Mouse (Mus musculus): ENCODE data around the gene Thap8. TPM values are rescaled to one million over a fixed set of nuclear protein-coding genes. Genes with fewer than 3 reads are reported as not detected.

The Thap8 gene
- polyA plus RNA-seq, 1 experiment from 2014 or later, result 0.36 TPM

DNA sequence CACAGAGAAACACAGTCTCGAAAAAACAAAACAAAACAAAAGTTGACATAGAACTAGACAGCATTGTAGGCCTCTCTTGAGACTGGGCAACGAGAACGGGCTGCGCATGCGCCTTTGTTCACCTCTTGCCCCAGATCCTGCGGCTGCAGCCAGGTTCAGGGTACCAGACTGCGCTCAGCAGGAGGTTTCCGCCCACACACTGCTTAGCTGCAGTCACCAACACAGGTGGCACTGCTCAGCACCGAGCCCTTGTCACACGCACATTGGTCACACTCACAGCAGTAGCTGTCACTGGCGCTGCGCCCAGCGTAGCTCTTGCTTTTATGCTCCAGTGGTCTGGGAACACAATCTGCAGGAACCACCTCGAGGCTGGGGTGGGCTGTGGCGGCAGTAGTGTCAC is 47.2 kb downstream of the Thap8 start:
- H3K4me2 ChIP-seq (ENCODE audit: low read depth), result no peak overlapping the region
- H3K4me3 ChIP-seq (ENCODE audit: low read depth, low read length), result no peak overlapping the region
- 58% methylated on average over 15 of the region's 15 CpGs for WGBS
- no peak overlapping the region for H3K27ac ChIP-seq (ENCODE audit: low read depth, low read length)
- no peak for ATAC-seq (ENCODE audit: insufficient read depth, low FRiP score, low TSS enrichment)
- no peaks in the 10 kb centered on the region for H3K36me3 ChIP-seq (ENCODE audit: control insufficient read depth, insufficient read depth, low read length)
- no peak overlapping the region for H3K9ac ChIP-seq (ENCODE audit: low read length)
- H3K4me1 ChIP-seq (ENCODE audit: control insufficient read depth, insufficient read depth, low read length), result 0 out of 2 replicates have a peak, but pooled peaks cover 6% of the 10 kb centered on the region
- no peaks in the 10 kb centered on the region for H3K9me3 ChIP-seq (ENCODE audit: control insufficient read depth, low read length)
- H3K27me3 ChIP-seq (ENCODE audit: control insufficient read depth, insufficient read depth, low read length), result no peaks in the 10 kb centered on the region
- DNase-seq (ENCODE audit: low spot score), result no peak

DNA sequence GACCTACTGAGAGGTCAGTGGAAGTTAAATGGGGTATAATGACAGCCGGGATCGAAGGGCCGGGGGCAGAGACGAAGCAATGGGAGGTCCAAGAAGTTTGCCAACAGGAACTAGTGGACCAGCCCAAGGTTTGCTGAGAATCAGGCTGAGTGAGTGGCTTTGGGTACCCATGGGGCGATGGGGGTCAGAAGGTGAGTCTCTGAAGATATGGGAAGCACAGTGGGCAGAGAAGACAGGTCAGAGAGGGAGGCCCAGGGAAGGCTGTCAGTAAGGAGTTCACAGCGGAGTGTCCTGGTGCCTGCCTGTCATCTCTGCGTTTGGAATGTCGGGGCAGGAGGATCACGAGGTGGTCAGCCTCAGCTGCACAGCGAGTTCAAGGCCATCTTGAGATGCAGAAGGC is 48.5 kb downstream of the Thap8 start:
- Histone ChIP-seq H3K9ac (ENCODE audit: low read length) (no peak overlapping the region), H3K4me3 (ENCODE audit: low read depth, low read length) (no peak overlapping the region), H3K27ac (ENCODE audit: low read depth, low read length) (no peak overlapping the region), H3K9me3 (ENCODE audit: control insufficient read depth, low read length) (no peaks in the 10 kb centered on the region), H3K27me3 (ENCODE audit: control insufficient read depth, insufficient read depth, low read length) (no peaks in the 10 kb centered on the region), H3K4me2 (ENCODE audit: low read depth) (no peak overlapping the region), H3K36me3 (ENCODE audit: control insufficient read depth, insufficient read depth, low read length) (no peaks in the 10 kb centered on the region), H3K4me1 (ENCODE audit: control insufficient read depth, insufficient read depth, low read length) (no peaks in the 10 kb centered on the region)
- no peak for DNase-seq (ENCODE audit: low spot score)
- no peak for ATAC-seq (ENCODE audit: insufficient read depth, low FRiP score, low TSS enrichment)
- 34% methylated on average over 10 of the region's 10 CpGs for WGBS

DNA sequence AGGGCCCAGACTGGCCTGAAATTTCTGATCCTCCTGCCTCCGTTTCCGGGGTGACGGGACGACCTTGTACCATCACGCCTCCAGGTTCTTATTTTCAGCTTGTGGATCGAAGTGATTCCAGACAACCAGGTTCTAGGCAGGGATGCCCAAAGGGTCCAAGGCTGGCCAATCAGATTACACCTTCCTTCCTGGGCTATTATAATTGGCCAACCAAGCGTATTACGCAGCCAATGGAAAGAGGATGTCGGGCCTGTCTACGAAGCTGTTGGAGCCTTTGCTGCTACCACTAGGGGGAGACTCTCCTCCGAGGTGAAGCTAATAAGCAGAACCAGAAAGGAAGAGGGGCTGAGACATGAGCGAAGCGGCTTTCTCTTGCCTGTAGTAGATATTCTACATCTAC is 52.0 kb downstream of the Thap8 start:
- H3K27ac ChIP-seq (ENCODE audit: low read depth, low read length), result no peak overlapping the region
- H3K4me3 ChIP-seq (ENCODE audit: low read depth, low read length), result peak overlapping the region; percentile 10; the same call in 1 of the 2 replicates
- DNase-seq (ENCODE audit: low spot score), result peak; percentile 86
- no peaks in the 10 kb centered on the region for H3K27me3 ChIP-seq (ENCODE audit: control insufficient read depth, insufficient read depth, low read length)
- H3K9ac ChIP-seq (ENCODE audit: low read length), result no peak overlapping the region
- ATAC-seq (ENCODE audit: insufficient read depth, low FRiP score, low TSS enrichment), result peak; percentile 92
- no peaks in the 10 kb centered on the region for H3K36me3 ChIP-seq (ENCODE audit: control insufficient read depth, insufficient read depth, low read length)
- 7% methylated on average over 13 of the region's 13 CpGs for WGBS
- peak overlapping the region; percentile 41 for H3K4me2 ChIP-seq (ENCODE audit: low read depth)
- H3K4me1 ChIP-seq (ENCODE audit: control insufficient read depth, insufficient read depth, low read length), result no peaks in the 10 kb centered on the region
- H3K9me3 ChIP-seq (ENCODE audit: control insufficient read depth, low read length), result no peaks in the 10 kb centered on the region

- no peaks in the 10 kb centered on the region for H3K4me1 ChIP-seq (ENCODE audit: control insufficient read depth, insufficient read depth, low read length)
- no peak for ATAC-seq (ENCODE audit: insufficient read depth, low FRiP score, low TSS enrichment)
- WGBS, result 64% methylated on average over 18 of the region's 18 CpGs
- H3K27ac ChIP-seq (ENCODE audit: low read depth, low read length), result no peak overlapping the region
- no peak for DNase-seq (ENCODE audit: low spot score)
- H3K4me2 ChIP-seq (ENCODE audit: low read depth), result no peak overlapping the region
- H3K27me3 ChIP-seq (ENCODE audit: control insufficient read depth, insufficient read depth, low read length), result no peaks in the 10 kb centered on the region
- H3K9ac ChIP-seq (ENCODE audit: low read length), result no peak overlapping the region; the same call in 1 of the 2 replicates
- no peaks in the 10 kb centered on the region for H3K36me3 ChIP-seq (ENCODE audit: control insufficient read depth, insufficient read depth, low read length)
- no peaks in the 10 kb centered on the region for H3K9me3 ChIP-seq (ENCODE audit: control insufficient read depth, low read length)
- H3K4me3 ChIP-seq (ENCODE audit: low read depth, low read length), result no peak overlapping the region
Measured at GRCm38 (mm10) chr7:30332622-30333259, 52.8 kb downstream of the Thap8 start.

- Histone ChIP-seq H3K4me2 (ENCODE audit: low read depth) (no peak overlapping the region), H3K4me1 (ENCODE audit: control insufficient read depth, insufficient read depth, low read length) (no peaks in the 10 kb centered on the region), H3K27ac (ENCODE audit: low read depth, low read length) (no peak overlapping the region), H3K4me3 (ENCODE audit: low read depth, low read length) (no peak overlapping the region), H3K27me3 (ENCODE audit: control insufficient read depth, insufficient read depth, low read length) (no peaks in the 10 kb centered on the region), H3K9ac (ENCODE audit: low read length) (no peak overlapping the region), H3K36me3 (ENCODE audit: control insufficient read depth, insufficient read depth, low read length) (no peaks in the 10 kb centered on the region), H3K9me3 (ENCODE audit: control insufficient read depth, low read length) (no peaks in the 10 kb centered on the region)
- ATAC-seq (ENCODE audit: insufficient read depth, low FRiP score, low TSS enrichment) (no peak), DNase-seq (ENCODE audit: low spot score) (no peak)
- WGBS, result 80% methylated on average over 4 of the region's 4 CpGs
Measured at GRCm38 (mm10) chr7:30333436-30333835, 53.5 kb downstream of the Thap8 start.

GRCm38 (mm10) chr7:30334563-30334962 is 54.7 kb downstream of the Thap8 start:
- Histone ChIP-seq H3K4me1 (ENCODE audit: control insufficient read depth, insufficient read depth, low read length) (no peaks in the 10 kb centered on the region), H3K9me3 (ENCODE audit: control insufficient read depth, low read length) (no peaks in the 10 kb centered on the region), H3K4me3 (ENCODE audit: low read depth, low read length) (no peak overlapping the region), H3K27me3 (ENCODE audit: control insufficient read depth, insufficient read depth, low read length) (no peaks in the 10 kb centered on the region), H3K36me3 (ENCODE audit: control insufficient read depth, insufficient read depth, low read length) (no peaks in the 10 kb centered on the region), H3K27ac (ENCODE audit: low read depth, low read length) (no peak overlapping the region), H3K4me2 (ENCODE audit: low read depth) (no peak overlapping the region), H3K9ac (ENCODE audit: low read length) (no peak overlapping the region)
- ATAC-seq (ENCODE audit: insufficient read depth, low FRiP score, low TSS enrichment) (no peak), DNase-seq (ENCODE audit: low spot score) (no peak)
- 67% methylated on average over 5 of the region's 5 CpGs for WGBS

DNA sequence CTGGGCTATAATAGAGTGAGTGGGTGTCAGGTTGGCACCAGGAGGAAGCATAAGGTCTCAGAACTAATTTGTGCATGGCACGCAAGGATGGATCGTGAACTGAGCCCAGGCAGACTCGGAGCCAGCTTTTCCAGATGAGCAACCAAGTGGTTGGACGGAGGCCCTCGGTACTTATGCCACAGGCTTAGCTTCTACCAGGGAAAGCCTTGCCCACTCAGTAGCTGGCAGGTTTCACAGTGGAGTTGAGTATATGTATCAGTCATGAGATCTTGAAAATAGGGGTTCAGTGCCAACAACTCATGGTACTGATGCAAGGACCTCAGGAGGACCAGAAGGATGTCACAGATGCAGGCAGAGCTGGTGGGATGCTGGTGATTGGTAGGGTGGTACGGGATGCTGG is 55.8 kb downstream of the Thap8 start:
- Histone ChIP-seq H3K27ac (ENCODE audit: low read depth, low read length) (no peak overlapping the region), H3K4me2 (ENCODE audit: low read depth) (no peak overlapping the region), H3K4me1 (ENCODE audit: control insufficient read depth, insufficient read depth, low read length) (no peaks in the 10 kb centered on the region), H3K9ac (ENCODE audit: low read length) (no peak overlapping the region), H3K9me3 (ENCODE audit: control insufficient read depth, low read length) (no peaks in the 10 kb centered on the region), H3K4me3 (ENCODE audit: low read depth, low read length) (no peak overlapping the region), H3K27me3 (ENCODE audit: control insufficient read depth, insufficient read depth, low read length) (no peaks in the 10 kb centered on the region), H3K36me3 (ENCODE audit: control insufficient read depth, insufficient read depth, low read length) (no peaks in the 10 kb centered on the region)
- whole genome bisulfite sequencing, result 80% methylated on average over 6 of the region's 6 CpGs
- ATAC-seq (ENCODE audit: insufficient read depth, low FRiP score, low TSS enrichment) (no peak), DNase-seq (ENCODE audit: low spot score) (no peak)

- no peak for ATAC-seq (ENCODE audit: insufficient read depth, low FRiP score, low TSS enrichment)
- 6% methylated on average over 9 of the region's 9 CpGs for WGBS
- no peaks in the 10 kb centered on the region for H3K4me1 ChIP-seq (ENCODE audit: control insufficient read depth, insufficient read depth, low read length)
- no peak overlapping the region for H3K4me2 ChIP-seq (ENCODE audit: low read depth)
- H3K27me3 ChIP-seq (ENCODE audit: control insufficient read depth, insufficient read depth, low read length), result no peaks in the 10 kb centered on the region
- peak; percentile 87 for DNase-seq (ENCODE audit: low spot score)
- H3K4me3 ChIP-seq (ENCODE audit: low read depth, low read length), result no peak overlapping the region
- H3K36me3 ChIP-seq (ENCODE audit: control insufficient read depth, insufficient read depth, low read length), result no peaks in the 10 kb centered on the region
- no peak overlapping the region for H3K9ac ChIP-seq (ENCODE audit: low read length)
- no peaks in the 10 kb centered on the region for H3K9me3 ChIP-seq (ENCODE audit: control insufficient read depth, low read length)
- no peak overlapping the region for H3K27ac ChIP-seq (ENCODE audit: low read depth, low read length)
Measured at GRCm38 (mm10) chr7:30336384-30336783, 56.5 kb downstream of the Thap8 start.

- H3K27me3 ChIP-seq (ENCODE audit: control insufficient read depth, insufficient read depth, low read length), result no peaks in the 10 kb centered on the region
- H3K36me3 ChIP-seq (ENCODE audit: control insufficient read depth, insufficient read depth, low read length), result no peaks in the 10 kb centered on the region
- H3K4me3 ChIP-seq (ENCODE audit: low read depth, low read length), result no peak overlapping the region
- H3K4me2 ChIP-seq (ENCODE audit: low read depth), result no peak overlapping the region
- ATAC-seq (ENCODE audit: insufficient read depth, low FRiP score, low TSS enrichment), result no peak
- DNase-seq (ENCODE audit: low spot score), result no peak
- H3K27ac ChIP-seq (ENCODE audit: low read depth, low read length), result no peak overlapping the region
- H3K4me1 ChIP-seq (ENCODE audit: control insufficient read depth, insufficient read depth, low read length), result no peaks in the 10 kb centered on the region
- H3K9ac ChIP-seq (ENCODE audit: low read length), result no peak overlapping the region
- WGBS, result 75% methylated on average over 5 of the region's 5 CpGs
- H3K9me3 ChIP-seq (ENCODE audit: control insufficient read depth, low read length), result no peaks in the 10 kb centered on the region
Measured at GRCm38 (mm10) chr7:30339432-30340109, 59.7 kb downstream of the Thap8 start.

All from neural tube, embryonic 11.5 days (tissue).